Mouse (Mus musculus): ENCODE measurements around the gene Grap2. TPM values are rescaled to one million over a fixed set of nuclear protein-coding genes. Genes with fewer than 3 reads are reported as not detected.

The Grap2 gene
- polyA plus RNA-seq, 1 experiment from 2014 or later = 2.0 TPM

DNA sequence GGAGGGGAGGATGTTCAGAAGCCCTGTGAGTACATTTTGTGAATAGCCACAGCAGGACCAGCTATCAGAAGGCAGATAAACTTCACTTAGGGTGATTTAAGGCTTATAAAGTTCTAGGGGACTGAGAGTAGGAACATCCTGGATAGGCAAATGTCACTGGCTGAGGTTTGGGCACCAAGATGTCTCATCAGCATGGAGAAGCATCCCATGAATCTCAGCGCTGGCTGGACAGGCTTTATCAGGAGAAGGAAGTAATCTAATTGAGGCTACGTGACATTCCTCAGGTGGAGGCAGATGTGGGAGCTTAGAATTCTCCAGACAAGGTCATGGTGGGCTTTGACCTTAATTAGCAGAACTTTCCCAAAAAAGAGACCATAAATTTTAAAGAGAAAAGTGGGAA is 16.4 kb upstream of the Grap2 start:
- H3K9me3 ChIP-seq = no peaks in the 10 kb centered on the region

DNA sequence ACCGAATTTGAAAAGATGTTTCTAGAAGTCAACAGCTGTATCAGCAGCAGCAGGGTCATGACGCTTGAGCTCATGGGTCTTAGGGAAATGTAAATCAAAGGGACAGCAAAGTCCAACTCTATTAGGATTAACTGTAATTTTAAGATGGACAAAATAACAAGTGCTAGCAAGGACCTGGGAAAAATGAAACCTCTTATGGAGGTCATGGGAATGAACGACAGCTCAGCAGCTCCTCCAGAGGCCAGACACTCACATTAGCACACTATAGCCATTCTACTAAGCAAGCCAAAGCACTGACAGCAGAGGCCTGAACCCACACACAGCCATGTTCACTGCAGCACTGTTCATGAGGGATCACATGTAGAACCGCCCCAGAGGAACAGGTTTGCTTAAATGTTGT is 14.6 kb upstream of the Grap2 start:
- no peaks in the 10 kb centered on the region for H3K36me3 ChIP-seq
- H3K4me2 ChIP-seq (replicated peaks) = no peak overlapping the region
- no peaks in the 10 kb centered on the region for H3K27me3 ChIP-seq (replicated peaks)
- no peak for ATAC-seq (ENCODE audit: low FRiP score, low read depth)
- H3K27ac ChIP-seq = no peak overlapping the region
- H3K9ac ChIP-seq = no peak overlapping the region
- no peaks in the 10 kb centered on the region for H3K9me3 ChIP-seq
- H3K4me3 ChIP-seq = no peak overlapping the region
- 81% methylated on average over 4 of the region's 4 CpGs for WGBS
- no peaks in the 10 kb centered on the region for H3K4me1 ChIP-seq

More for the DNA sequence above, 16.4 kb upstream of the Grap2 start:
- Histone ChIP-seq H3K9ac (no peak overlapping the region), H3K4me3 (no peak overlapping the region), H3K27ac (no peak overlapping the region), H3K4me1 (no peaks in the 10 kb centered on the region), H3K4me2 (replicated peaks) (no peak overlapping the region), H3K36me3 (no peaks in the 10 kb centered on the region), H3K27me3 (replicated peaks) (no peaks in the 10 kb centered on the region)
- no peak for ATAC-seq (ENCODE audit: low FRiP score, low read depth)
- WGBS = 82% methylated on average over 2 of the region's 2 CpGs

DNA sequence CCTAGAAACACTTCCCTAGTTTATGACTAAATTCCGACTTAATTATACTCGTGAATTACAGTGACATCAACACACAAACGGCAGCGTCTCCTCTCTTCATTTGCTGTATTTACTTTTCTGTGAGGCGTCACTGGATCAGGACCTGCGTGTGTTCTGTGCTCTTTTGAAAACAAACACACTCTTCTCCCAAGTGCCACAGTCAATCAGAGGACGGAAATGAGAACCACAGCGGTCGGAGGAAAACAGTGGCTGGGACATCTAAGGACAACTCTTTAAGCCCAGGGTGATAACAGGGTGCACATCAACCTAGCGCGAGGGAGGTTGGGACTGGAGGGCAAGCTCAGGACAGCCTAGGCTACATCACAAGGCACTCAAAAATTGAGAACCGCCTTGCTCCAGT is 12.9 kb upstream of the Grap2 start:
- Histone ChIP-seq H3K9me3 (no peaks in the 10 kb centered on the region), H3K9ac (no peak overlapping the region), H3K4me1 (no peaks in the 10 kb centered on the region), H3K4me3 (no peak overlapping the region), H3K27ac (no peak overlapping the region), H3K36me3 (no peaks in the 10 kb centered on the region), H3K4me2 (replicated peaks) (no peak overlapping the region), H3K27me3 (replicated peaks) (no peaks in the 10 kb centered on the region)
- WGBS = 64% methylated on average over 12 of the region's 12 CpGs
- ATAC-seq (ENCODE audit: low FRiP score, low read depth) = no peak

DNA sequence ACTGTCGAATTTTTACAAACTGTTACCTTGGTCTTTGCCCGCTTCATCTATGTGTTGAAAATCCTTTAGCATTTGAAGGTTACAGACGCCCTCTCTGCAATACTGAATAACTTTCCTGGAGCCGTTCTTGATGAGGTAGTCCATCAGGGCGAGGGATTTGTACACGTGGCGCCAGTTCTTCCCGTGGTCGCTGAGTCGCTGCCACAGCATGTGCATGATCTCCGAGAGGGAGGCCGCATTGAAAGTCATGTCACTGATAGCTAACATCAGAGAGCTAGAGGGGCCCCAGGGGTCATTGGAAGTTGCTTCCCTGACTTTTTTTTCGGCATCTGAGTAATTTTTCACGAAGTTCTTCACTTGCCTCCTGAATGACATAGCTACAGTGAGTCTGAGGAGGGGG is 12.4 kb upstream of the Grap2 start:
- Histone ChIP-seq H3K4me1 (no peaks in the 10 kb centered on the region), H3K27me3 (replicated peaks) (no peaks in the 10 kb centered on the region), H3K4me2 (replicated peaks) (no peak overlapping the region), H3K9me3 (no peaks in the 10 kb centered on the region), H3K36me3 (no peaks in the 10 kb centered on the region), H3K4me3 (no peak overlapping the region), H3K27ac (no peak overlapping the region), H3K9ac (no peak overlapping the region)
- 77% methylated on average over 14 of the region's 14 CpGs for WGBS
- ATAC-seq (ENCODE audit: low FRiP score, low read depth) = no peak

DNA sequence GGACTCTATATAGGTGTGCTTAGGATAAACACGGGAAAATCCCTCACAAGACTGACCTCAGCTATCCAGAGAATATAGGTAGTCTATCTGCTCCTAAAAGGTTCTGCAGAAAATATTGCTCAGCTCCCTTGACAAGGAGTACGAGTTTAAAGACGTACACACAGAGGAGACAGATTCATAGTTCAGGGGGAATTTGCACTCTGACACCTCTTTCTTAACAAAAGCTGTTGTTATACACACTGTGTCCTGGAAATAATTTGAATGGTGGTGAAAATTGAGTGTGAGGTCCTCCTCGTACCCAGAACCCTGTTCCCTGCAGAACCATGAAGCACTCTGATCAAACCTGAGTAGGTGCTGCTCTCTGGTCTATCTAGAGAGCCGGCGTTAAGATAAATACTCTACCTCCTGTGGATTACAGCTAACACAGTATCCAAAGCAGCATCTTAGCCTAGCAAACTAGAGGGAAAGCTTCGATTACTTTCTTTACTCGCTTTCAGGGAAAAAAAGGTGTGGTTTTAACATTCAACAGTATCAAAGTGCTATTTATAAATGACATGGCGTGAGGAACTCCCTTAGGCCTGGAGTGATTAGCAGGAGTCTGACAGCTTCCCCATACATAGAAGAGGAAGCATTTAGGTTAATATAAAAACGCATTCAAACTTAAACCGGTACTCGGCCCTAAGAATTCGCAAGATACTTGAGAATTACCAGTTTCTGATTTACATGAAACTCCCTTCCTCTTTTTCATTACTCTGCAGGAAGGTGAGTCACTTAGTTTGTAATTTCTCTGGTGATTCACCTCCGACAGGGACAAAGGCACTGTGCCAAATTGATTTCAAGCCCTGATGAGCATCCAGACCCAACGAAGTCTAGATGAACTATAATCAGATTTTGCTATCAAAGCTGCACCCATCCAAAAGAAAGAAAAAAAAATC is 11.5 kb upstream of the Grap2 start:
- Histone ChIP-seq H3K9me3 (no peaks in the 10 kb centered on the region), H3K27ac (no peak overlapping the region), H3K4me3 (no peak overlapping the region), H3K27me3 (replicated peaks) (no peaks in the 10 kb centered on the region), H3K4me1 (no peaks in the 10 kb centered on the region), H3K36me3 (no peaks in the 10 kb centered on the region), H3K9ac (no peak overlapping the region), H3K4me2 (replicated peaks) (no peak overlapping the region)
- 71% methylated on average over 15 of the region's 15 CpGs for WGBS
- ATAC-seq (ENCODE audit: low FRiP score, low read depth) = no peak

DNA sequence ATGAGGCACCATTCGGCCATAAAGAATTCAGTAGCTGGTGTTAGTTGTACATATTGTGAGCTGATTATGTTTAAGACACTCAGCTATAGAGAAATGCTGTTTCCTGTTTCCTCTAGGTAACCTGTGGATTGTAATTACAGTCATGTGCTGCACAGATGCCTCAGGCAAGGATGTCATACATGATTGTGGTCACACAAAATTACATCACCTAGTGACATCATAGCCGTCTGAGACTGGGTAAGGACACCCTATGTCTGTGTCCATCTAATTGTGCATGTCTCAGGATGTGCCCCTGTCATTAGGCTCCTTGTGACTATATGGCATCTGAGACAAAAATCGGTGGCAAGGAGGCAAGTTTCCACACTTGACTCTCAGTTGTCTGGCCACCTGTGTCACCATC is 9.9 kb upstream of the Grap2 start:
- Histone ChIP-seq H3K4me2 (replicated peaks) (no peak overlapping the region), H3K4me1 (no peaks in the 10 kb centered on the region), H3K9ac (no peak overlapping the region), H3K9me3 (no peaks in the 10 kb centered on the region), H3K27me3 (replicated peaks) (no peaks in the 10 kb centered on the region), H3K36me3 (no peaks in the 10 kb centered on the region), H3K4me3 (no peak overlapping the region), H3K27ac (no peak overlapping the region)
- no peak for ATAC-seq (ENCODE audit: low FRiP score, low read depth)
- WGBS = 87% methylated on average over 3 of the region's 3 CpGs

DNA sequence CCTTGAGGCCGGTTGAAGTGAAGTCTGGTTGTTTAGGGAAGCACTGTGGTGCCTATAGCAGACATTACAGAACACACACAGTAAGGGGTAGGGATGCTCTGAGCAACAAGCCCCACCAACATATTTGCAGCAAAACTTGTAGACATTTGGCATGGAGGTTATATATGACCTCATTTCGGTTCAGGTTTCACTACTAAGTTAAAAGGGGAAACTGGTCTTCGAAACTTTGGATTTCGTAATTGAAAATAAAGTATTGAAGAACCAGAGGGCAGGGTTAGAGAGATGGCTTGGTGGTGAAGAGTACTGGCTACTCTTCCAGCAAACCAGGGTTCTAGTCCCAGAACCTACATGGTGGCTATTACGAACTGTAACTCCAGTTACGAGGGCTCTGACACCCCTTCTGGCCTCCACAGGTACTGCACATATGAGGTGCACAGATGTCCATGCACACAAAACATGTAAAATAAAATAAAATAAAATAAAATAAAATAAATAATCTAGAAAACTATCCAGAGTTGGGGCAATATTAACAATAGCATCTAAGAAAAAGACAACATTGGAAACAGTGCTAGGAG is 8.7 kb upstream of the Grap2 start:
- Histone ChIP-seq H3K4me1 (no peaks in the 10 kb centered on the region), H3K4me2 (replicated peaks) (no peak overlapping the region), H3K27ac (no peak overlapping the region), H3K9ac (no peak overlapping the region), H3K4me3 (no peak overlapping the region), H3K9me3 (no peaks in the 10 kb centered on the region), H3K36me3 (no peaks in the 10 kb centered on the region), H3K27me3 (replicated peaks) (no peaks in the 10 kb centered on the region)
- WGBS = 92% methylated on average over 6 of the region's 6 CpGs
- ATAC-seq (ENCODE audit: low FRiP score, low read depth) = no peak

DNA sequence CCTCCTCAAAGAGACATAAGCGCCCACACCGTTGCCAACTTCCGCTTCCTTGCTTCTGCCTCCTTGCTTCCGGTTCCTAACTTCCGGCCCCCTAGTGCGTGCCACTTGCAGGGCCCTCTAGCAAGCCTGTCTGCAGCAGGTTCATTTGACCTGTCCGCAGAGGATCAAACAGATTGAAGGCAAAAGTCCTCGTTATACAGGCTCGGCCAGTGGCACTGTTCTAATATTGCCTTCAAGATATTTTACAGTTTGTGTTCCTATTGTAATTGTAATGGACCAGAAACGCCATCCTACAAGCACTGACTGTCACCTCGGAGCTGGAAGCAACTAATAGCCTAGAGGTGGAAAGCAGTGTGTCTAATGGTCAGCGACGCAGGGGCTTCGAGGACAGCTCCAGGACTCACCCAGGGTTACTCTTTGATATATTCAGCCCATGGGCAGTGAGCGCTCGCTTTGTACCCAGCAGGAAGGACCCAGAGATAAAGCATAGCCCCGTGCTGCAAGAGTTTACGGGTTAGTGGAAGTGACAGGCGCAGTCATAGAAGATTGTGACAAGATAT is 7.2 kb upstream of the Grap2 start, which contains the start of gene Enthd1:
TSS of gene Enthd1 (minus strand) at position 51 of the 560 bp plus-strand sequence.
- Histone ChIP-seq H3K27ac (no peak within 1 kb of the TSS), H3K9ac (no peak within 1 kb of the TSS), H3K27me3 (replicated peaks) (no peaks in the 10 kb centered on the region), H3K4me1 (no peaks in the 10 kb centered on the region), H3K9me3 (no peaks in the 10 kb centered on the region), H3K4me2 (replicated peaks) (no peak within 1 kb of the TSS), H3K4me3 (no peak within 1 kb of the TSS), H3K36me3 (no peaks in the 10 kb centered on the region)
- WGBS = 80% methylated on average over 19 of the region's 19 CpGs
- no peak for ATAC-seq (ENCODE audit: low FRiP score, low read depth)

DNA sequence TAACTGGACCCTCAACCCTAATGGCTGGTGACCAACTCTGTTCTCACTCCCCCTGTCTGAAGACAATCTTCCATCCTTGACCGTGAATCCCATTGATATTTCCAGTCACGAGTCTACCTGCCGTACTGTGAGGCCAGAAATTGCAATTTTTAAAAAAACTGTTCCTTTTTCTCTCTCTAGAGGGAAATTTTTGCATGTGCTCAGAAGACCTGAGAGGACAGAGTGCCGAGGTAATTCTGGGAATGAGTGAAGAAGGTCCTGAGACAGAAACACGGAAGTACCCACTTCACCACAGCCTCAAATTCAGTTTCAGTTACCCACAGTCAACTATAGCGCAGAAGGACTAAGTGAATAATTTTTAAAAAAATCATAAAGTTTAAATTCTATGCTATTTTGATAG is 5.7 kb upstream of the Grap2 start:
- Histone ChIP-seq H3K9ac (no peak overlapping the region), H3K27me3 (replicated peaks) (no peaks in the 10 kb centered on the region), H3K4me2 (replicated peaks) (no peak overlapping the region), H3K27ac (no peak overlapping the region), H3K9me3 (no peaks in the 10 kb centered on the region), H3K4me1 (no peaks in the 10 kb centered on the region), H3K36me3 (no peaks in the 10 kb centered on the region), H3K4me3 (no peak overlapping the region)
- ATAC-seq (ENCODE audit: low FRiP score, low read depth) = no peak
- WGBS = 90% methylated on average over 6 of the region's 6 CpGs

DNA sequence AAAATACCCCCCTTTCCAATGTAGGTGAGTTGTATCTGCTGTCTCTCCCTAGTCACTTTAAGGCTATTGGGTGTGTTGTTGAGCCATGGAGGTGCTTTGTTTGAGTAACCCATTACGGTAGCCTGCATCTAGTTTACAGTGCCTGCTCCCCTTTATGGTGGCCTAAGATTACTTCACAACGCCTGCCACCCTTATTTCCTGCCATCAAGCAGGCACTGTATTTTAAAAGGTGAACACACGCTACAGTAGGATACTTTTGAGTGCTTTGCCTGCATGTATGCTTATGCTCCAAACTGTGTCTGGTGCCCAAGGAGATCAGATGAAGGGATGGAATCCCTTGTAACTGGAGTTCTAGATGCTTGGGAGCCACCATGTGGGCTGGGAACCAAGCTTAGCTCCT is 5.3 kb upstream of the Grap2 start:
- no peak overlapping the region for H3K9ac ChIP-seq
- 62% methylated on average over 3 of the region's 3 CpGs for WGBS
- no peaks in the 10 kb centered on the region for H3K27me3 ChIP-seq (replicated peaks)
- no peak overlapping the region for H3K4me3 ChIP-seq
- H3K4me1 ChIP-seq = no peaks in the 10 kb centered on the region
- H3K27ac ChIP-seq = no peak overlapping the region
- H3K9me3 ChIP-seq = no peaks in the 10 kb centered on the region
- no peak for ATAC-seq (ENCODE audit: low FRiP score, low read depth)
- no peaks in the 10 kb centered on the region for H3K36me3 ChIP-seq
- no peak overlapping the region for H3K4me2 ChIP-seq (replicated peaks)

DNA sequence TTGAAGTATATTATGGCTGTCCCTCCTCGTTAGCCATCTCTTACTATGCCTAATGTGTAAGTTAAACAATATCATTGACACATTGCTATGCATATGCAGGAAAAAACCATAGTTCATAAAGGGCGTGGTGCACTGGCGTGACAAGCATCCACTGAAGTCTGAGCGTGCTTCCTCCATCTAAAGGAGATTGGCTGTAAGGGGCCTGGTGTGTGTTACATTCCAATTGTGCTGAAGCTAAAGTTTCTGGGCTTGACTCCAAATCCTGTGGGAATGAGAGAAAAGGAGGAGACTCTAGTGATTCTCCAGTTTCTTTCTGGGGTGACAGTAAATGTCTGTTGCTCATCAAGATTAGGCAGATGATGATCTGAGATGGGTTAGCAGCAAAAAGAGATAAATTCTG is 4.7 kb upstream of the Grap2 start:
- Histone ChIP-seq H3K9me3 (no peaks in the 10 kb centered on the region), H3K27me3 (replicated peaks) (no peaks in the 10 kb centered on the region), H3K36me3 (no peaks in the 10 kb centered on the region), H3K4me2 (replicated peaks) (no peak overlapping the region), H3K4me3 (no peak overlapping the region), H3K4me1 (no peaks in the 10 kb centered on the region), H3K9ac (no peak overlapping the region), H3K27ac (no peak overlapping the region)
- WGBS = 86% methylated on average over 4 of the region's 4 CpGs
- no peak for ATAC-seq (ENCODE audit: low FRiP score, low read depth)

DNA sequence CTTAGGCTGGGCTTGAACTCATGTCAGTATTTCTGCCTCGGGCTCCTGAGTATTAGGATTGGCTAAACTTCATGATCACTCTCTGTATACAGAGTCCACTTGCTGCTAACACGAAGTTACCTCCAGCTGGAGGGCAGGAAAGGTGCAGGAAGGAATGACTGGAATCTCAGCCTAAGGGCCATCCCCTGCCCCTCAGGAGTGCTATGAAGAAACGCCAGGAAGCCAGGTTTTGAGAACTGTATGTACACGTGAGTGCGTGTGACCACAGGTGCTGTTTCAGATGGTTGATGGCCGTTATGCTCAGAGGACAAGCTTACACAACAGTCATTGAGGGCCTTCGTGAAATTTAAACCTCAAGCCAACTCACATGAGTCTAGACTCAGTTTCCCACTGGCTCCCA is 3.2 kb upstream of the Grap2 start:
- Histone ChIP-seq H3K27ac (no peak overlapping the region), H3K9ac (no peak overlapping the region), H3K27me3 (replicated peaks) (no peaks in the 10 kb centered on the region), H3K4me3 (no peak overlapping the region), H3K36me3 (no peaks in the 10 kb centered on the region), H3K4me1 (no peaks in the 10 kb centered on the region), H3K4me2 (replicated peaks) (no peak overlapping the region), H3K9me3 (no peaks in the 10 kb centered on the region)
- WGBS = 89% methylated on average over 7 of the region's 7 CpGs
- ATAC-seq (ENCODE audit: low FRiP score, low read depth) = no peak

Data from neural tube, embryonic 12.5 days (tissue).